Mouse (Mus musculus): ENCODE data around the gene Zc3h8.

Zc3h8 gene

DNA sequence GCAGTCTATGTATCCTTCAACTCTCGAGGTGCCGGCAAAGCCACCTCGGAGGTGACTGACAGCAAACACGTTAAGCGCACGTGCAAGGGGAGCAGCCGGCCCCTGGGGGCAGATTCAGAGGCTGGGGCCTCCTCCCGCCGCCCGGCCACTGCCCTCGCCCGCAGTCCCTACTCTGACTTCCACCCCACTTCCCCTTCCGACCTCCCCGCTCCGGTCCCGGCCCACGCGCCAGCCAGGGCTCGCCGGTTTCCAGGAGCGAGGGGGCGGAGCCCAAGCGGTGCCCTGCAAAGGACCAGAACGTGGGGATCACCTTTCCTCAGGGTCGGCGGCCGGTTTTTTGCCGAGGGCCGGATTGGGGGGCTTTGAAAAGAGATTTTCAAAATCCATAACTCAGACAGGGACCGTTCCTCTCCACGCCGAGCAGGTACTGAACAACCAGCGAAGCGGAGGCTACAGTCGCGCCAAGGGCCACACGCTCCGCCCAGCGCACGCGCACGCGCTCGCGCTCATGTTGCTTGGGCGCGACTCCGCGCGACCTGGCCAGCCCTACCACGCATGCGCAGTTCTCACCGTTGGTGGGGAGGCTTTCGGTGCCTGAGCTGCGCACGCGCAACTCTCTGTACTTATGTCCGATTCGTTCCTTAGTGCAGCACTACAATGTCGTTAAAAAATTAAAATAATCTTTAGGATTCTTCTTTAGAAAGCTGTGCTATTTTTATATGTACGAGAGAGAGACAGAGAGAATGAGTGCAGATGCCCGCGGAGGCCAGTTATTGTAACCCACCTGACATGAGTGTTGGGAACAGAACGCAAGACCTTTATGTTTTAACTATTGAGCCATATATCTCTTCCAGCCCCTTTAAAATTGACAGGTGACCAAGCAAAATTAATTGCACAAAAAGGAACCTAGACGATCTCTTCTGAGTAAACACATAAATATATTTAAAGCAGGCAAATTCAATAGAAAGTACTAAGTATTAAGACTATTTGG, at the start of gene Zc3h8:
Gene Zc3h8, minus strand, starts transcription at position 540 of the 991 bp plus-strand sequence.
- peak; percentile 98 for DNase-seq (ENCODE audit: low read depth, low spot score)

DNA sequence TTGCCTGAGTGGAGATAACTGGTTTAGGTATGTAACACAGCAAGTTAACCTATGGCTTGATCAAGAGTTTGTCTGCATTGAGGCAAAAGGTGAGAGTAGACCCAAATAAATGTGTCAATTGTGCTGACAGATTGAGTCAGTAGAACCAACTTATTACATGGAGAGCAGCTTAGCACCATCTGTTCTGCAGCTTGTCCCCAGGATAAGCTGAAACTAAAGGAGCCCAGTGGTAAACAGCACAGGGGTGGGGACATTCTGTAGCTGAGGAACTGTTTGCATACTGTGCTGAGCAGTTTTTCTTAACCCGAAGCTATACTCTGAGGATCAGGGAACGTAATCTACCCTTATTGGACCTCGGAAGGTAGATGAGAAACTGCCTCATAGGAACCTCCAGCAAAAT, 40.9 kb upstream of the Zc3h8 start:
- DNase-seq (ENCODE audit: low read depth, low spot score): no peak

DNA sequence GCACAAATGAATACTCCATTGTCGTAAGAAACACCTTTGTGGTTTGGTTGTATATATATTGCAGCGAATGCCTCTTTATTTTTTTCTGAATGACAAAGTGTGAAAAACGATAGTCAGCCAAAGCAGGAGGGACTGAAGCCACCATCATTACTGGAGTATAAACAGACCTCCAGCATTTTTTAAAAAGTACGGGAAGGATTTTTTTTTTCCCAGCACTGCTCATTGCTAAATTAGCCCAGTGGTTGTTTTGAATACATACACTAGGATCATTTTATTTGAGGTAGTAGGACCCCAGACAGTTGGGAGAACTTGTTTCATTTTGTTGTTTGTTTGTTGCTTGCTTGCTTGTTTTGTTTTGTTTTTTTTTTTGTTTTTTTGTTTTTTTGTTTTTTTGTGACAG, 31.7 kb upstream of the Zc3h8 start:
- DNase-seq (ENCODE audit: low read depth, low spot score): no peak

DNA sequence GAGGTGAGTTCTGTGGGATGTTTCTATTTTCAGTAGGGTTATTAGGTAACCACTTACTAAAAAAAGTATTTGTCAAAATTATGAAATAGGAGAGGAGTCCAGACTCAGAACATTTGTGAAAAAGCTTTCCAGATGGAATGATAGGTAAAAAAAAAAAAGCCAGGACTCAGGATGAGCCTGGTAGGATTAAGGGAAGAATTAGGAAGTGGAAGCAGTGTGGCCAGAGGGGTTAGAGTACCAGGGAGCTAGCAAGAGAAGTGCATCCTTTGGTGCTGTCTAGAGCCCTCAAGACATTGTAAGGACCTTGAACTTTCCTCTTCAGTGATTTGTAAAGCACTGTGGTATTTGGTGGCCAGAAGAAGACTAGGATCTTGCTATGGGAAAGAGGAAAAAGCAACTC, 28.4 kb upstream of the Zc3h8 start:
- no peak for DNase-seq (ENCODE audit: low read depth, low spot score)

DNA sequence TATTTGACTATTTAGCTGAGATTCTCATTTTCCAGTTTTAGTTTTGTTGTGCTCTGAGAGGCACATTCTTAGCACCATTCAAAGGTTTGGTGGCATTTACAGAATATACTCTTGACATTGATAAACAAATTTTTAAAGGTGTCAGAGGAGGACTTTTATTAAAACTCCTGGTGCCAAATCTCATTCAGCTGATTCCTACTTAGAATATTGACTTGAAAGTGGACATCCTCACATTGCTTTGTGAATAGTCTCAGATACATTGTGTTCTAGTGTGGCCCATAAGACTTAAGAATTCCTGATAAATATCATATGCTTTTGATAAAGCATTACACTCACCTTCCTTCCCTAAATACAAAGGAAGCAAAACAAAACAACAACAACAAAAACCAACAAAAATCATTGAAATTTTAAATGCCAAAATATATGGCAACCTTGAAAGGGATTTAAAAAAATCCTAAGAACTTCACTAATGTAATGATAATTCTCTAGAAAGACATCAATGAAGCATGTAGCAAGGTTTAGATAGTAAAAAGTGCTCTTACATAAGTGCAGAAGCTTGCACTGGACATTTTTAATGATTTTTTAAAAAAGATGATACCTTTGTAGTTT, 24.7 kb upstream of the Zc3h8 start:
- no peak for DNase-seq (ENCODE audit: low read depth, low spot score)

DNA sequence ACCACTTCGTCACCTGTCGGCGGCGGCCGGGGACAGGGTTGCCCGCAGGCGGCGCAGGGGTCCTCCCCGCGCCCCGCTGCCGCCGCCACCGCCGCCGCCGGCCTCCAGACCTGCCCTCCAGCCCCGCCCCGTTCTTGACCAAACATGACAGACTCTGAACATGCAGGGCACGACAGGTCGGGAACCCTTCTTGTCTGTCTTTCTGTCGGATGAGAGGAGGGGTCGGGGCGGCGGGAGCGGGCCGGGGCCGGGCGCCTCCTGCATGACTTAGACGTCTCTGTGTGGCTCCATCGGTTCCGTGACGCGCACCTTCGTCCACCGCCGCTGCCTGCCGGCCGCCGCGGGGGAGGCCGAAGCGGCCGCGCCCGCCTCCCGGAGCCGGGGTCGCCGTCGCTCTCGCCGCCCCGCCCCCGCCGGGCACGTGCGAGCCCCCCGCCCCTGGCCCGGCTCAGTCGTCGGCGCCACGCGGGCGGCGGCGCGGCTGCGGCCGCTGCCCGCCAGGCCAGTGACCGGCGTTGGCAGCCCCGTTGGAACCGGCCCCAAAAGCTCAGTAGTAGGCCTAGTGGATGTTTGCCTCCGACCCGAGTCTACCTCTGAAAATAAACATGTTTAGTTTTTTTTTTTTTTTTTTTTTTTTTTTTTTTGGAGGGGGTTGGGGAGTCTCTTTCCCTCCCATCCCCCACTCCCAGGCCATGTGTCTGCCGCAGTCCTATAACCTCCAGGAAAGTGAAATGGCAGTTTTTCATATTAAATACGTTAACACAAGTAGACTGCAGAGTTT, 24.0 kb upstream of the Zc3h8 start, which contains the start of gene Gm10762:
Gene Gm10762, minus strand, starts transcription at position 65 of the 781 bp plus-strand sequence.
- DNase-seq (ENCODE audit: low read depth, low spot score): peak; percentile 79

DNA sequence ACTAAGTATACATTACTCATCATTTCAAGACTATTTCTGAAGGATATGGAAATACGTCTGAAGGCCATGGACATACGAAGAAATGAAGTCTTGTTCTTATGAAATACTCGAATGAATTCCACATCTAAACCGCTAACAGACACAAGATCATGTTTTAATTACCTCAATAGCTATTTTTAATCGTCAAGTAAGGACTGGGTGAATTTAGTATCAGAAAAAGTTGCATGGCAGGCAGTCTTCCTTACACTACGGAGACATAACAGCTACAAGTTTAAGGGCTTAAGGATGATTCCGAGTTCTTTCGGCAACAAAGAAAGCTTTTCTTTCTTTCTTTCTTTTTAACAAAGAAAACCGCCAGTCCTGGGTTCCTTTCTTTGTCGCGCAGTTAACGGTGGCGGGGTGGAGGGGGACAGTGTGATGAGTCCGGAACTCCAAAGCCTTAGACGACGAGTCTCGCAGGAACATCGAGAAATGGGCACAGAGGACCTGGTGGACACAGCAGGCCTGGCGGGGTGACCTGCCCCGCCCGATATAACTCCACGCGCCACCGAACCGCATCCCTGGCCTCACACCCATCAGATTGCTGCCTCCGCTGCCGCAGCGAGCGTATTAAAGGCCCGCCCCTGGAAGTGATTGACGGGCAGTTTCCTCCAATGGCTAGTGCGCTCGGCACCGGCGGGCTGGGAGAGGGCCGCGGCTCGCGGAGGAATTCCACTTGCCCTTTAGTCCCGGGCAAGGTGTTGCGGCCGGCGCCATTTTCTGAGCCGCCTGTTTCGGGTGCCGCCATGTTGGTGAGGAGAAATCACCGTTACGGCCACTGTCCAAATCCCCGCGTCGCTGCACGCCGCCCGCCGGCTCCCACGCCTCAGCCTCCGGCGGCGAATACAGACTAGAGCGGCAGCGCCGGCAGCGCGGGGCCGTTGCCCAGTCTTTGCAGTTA, 23.0 kb upstream of the Zc3h8 start, which contains the start of gene Zc3h6:
Gene Zc3h6, plus strand, starts transcription at position 762 of the 940 bp plus-strand sequence.
- DNase-seq (ENCODE audit: low read depth, low spot score): peak; percentile 98

DNA sequence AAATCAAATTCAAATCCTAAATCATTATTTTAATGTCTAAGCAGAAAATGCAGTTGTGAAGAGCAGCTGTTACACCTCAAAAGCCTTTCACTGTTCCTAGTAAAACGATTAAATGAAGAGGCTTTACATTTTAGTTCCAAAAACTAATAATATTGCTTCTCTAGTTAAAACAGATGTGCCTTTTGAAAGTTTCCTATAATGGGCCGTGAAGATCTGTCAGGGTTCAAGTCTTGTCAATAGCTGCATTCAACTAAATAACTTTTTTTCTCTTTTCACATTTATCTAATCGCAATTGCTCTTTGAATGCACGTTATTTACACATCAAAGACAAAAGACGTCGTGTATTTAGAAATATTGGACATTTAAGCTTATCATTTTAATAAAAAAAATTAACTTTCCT, 22.4 kb upstream of the Zc3h8 start:
- peak; percentile 12 for DNase-seq (ENCODE audit: low read depth, low spot score)

DNA sequence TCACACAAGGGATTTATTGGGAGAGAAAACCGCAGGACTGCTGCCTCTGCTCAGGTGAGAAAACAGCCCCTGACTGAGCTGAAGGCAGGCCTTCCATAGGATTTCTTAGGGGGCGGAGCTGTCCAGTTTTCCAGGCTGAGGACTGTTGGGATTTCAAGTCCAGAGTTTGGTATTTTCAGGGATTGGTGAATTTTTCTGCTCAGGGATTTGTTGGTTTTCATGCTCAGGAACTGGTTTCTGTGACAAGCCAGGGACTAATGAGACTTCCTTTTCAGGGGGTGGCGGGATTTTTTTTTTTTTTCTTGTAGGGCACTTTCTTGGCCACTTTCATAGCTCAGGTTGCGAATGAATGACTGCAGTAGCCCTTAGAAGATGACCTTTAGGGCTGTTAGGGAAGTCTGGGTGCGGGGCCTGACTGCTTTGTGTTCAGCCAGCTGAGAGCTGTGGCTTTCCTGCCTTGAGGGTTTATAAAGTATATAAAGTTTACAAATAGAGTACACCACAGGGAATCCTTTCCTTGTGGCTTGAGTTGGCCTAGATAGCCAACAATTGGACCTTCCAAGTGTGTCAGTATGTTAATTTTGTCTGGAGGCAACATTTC, 21.7 kb upstream of the Zc3h8 start:
- DNase-seq (ENCODE audit: low read depth, low spot score): peak; percentile 14

DNA sequence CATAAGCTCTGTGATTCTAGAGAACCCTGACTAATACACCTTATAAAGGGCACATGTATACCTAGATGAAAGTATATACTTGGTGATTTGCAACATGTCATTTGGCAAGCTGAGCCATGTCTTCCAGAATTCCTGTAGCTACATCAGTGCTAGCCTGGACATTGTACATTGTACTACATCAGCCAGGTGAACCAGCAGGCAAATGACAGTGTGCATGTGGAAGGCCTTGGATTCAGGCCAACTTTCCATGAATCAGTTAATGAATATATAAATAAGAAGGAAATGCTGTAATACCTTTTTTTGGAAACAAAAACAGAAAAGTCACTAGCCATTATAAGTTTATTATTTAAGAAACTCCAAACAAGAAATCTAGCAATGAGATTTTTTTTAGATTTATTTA, 10.3 kb upstream of the Zc3h8 start:
- DNase-seq (ENCODE audit: low read depth, low spot score): no peak

DNA sequence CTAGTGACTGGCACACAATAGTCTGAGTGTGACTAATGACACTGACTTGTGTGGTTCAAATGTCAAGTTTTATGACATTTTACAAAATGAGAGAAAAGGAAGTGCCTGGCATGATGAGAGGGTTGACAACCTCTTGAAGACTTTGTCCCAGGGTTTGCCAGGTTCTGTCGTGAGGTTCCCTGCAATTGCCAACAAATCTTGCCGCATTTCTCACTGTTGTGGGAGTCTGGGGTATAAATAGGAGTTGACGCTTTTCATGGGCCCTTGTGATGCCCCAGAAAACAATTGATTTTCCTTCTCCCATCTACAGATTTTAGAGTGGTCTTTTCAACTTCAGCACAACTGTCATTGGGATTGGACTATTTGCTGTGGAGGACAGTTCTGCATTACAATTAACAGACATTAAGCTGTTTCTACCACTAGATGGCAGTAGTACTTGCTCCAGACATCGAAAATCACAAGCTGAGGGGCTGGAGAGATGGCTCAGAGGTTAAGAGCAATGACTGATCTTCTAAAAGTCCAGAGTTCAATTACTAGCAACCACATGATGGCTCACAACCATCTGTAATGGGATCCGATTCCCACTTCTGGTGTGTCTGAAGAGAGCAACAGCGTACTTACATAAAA, 4.2 kb upstream of the Zc3h8 start:
- peak; percentile 74 for DNase-seq (ENCODE audit: low read depth, low spot score)

DNA sequence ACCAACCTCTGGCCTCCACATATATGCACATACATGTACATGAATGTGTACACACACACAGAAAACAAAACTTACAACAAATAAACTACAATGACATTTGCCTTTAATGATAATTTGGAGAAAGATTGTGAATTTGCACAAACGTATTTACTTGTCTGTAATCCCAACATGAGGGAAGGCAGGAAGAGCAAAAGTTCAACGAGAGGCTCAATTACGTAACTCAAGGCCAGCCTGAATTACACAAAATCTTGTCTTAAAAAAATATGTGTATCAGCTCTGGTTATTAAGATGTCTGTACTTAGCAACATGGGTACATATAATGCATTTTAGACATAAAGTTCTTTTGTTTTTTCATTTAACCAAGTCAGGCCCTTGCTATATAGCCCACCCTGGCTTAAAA, 7.6 kb downstream of the Zc3h8 start:
- no peak for DNase-seq (ENCODE audit: low read depth, low spot score)

DNA sequence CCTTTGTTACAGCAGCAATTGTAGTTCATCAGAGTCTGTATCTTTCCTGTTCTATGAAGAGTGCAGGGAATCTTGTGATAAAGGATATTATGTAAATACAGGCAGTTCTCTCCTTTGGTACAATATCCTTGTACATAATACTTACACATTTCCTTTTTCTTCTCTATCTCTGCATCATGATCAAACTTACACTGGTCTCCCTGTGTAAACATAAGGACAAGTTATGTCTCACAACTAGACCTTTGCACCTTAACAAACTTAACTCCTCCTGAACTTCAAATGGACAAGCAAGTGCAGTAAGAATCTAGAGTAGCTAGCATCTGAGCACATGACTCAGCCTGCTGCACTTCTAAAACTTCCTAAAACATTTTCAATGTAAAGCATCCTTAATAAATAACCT, 13.2 kb downstream of the Zc3h8 start:
- DNase-seq (ENCODE audit: low read depth, low spot score): no peak

DNA sequence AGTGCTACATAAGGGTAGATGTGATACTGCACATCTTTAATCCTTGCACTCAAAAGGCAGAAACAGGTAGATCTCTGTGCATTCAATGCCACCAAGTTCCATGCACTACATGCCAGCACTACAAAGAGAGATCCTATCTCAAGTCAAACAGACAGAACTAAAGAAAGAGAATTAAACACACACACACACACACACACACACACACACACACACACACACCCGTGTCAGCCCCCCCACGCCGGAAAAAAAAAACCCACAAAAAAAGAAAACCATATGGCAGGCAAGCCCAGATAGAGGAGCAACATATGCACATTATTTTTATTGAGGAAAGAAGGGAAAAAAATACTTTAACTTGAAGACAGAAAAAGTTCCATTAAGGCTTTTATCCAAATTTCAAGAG, 15.4 kb downstream of the Zc3h8 start:
- DNase-seq (ENCODE audit: low read depth, low spot score): no peak

DNA sequence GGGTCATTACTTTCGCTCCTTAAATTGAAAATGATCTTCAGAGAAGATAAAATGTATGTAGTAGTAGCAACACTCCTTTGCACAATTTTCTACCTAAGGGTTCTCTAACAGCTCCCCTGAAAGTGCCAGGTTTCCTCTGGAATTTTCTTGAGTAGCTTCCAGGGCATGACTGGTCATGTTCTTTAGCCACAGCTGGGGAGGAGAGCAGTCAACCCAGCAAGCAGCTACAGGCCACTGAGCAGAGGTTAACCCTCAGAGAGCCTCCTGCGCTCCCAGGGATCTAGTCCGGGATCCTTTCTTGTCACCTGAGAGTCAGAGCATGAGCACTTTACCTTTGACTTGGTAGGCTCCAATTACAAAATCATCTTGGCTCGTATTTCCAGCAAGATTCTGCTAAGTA, 19.1 kb downstream of the Zc3h8 start:
- DNase-seq (ENCODE audit: low read depth, low spot score): no peak

DNA sequence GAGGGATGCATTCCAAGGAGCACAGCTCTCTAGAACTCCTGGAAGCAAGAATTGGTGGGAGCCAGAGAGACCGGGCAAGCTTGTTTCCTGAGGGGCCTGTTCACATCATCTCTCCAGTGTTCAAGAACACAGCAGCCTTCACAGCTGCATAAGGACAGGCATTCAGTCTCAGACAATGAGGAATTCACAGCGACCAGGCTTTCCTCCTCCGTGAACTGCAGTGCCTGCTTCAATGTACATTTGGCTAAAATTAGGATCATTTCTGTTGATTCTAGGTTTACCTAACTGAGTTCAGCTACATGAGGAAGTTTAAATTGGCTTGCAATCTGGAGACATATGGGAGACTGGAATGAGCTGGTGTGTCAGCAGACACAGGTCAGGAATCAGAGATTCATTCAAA, 27.3 kb downstream of the Zc3h8 start:
- DNase-seq (ENCODE audit: low read depth, low spot score): no peak

DNA sequence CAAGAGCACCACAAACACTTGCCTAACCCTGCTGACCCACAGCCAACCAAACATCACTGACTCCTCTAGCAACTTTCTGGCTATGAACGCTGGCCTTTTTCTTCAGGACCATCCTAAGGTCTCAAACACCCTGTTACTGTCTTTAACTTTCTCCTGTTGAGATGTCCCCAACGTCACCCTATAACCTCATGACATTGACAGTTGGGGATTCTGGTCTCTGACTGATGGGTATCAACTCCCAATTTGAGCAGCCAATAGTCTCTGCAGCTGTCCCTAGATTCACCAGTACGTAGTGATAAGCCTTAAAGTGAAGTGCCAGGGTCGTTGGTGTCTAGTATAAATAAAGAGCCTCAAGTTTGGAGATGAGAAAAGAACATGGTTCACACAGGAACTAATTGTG, 28.9 kb downstream of the Zc3h8 start:
- DNase-seq (ENCODE audit: low read depth, low spot score): no peak

DNA sequence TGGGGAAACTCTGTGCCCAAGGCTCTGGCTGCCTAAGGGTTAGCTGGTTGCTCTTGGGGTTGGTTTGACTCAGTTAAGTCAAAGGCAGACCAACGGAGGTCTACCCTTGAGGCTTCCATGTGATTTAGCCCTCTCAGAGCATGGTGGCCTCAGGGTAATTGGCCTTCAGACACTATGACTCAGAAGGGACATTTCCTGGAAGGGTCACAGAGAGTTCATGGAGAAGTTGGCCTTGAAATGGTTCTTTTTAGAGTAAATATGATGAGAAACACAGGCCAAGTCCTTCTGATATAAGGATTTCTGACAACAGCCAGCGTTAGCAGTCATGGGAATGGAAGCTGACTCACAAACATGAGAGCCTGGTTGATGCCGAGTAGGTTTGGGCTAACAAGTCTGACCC, 40.2 kb downstream of the Zc3h8 start:
- no peak for DNase-seq (ENCODE audit: low read depth, low spot score)

DNA sequence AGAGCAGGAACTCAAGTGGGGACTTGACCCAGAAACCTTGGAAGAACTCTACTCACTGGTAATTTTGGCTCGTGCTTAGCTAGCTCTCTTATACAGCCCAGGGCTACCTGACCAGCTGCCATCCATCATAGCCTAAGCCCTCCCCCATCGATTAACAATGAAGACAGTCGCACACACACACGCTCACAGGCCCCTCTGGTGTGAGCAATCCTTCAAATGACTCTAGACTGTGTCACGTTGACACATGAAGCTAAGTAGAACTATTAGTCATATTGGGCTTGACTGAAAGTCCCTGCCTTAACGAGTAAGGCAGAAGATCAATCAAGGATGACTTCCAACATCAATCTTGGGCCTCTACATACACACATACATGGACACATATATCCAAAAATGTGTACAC, 41.0 kb downstream of the Zc3h8 start:
- DNase-seq (ENCODE audit: low read depth, low spot score): no peak

DNA sequence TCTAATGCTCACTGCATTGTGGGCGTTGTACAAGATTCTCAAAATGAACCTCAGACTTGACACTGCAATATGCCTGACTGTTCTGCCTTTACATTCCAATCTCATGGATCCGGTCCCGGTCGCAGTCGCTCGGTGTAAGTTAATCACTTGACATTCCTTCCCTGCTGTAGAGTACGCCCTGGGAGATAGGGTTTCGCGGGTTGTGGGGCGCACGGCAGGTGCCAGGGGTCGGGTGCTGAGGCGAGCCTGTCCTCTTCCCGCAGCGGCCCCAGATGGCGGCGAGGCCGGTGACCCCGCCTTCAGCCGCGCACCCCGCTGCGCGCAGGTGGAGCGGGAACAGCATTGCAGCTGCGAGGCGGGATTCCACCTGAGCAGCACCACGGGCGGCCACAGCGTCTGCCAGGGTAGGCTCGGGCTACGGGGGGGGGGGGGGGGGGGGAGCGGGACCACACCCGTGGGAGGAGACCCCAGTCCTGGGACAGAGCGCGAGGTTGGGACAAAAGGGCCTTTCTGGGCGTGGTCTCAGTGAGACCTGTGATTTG, 51.6 kb downstream of the Zc3h8 start:
- peak; percentile 54 for DNase-seq (ENCODE audit: low read depth, low spot score)
